Mouse (Mus musculus) subcutaneous adipose tissue, adult 2 months (tissue): ENCODE measurements around the gene H6pd. TPM values are rescaled to one million over a fixed set of nuclear protein-coding genes. Genes with fewer than 3 reads are reported as not detected.

Experiments
- polyA plus RNA-seq: library from polyadenylated mRNA; depleted of rRNA; stranded (reverse); fragments of >200 nt; gene quantifications from 2 replicates; pipeline ENCODE4 v1.2.3, GENCODE M21; 2012; ENCODE audit warnings: low replicate concordance; rRNA removed

The H6pd gene
- 109 and 208 TPM in 2 replicates for polyA plus RNA-seq

GRCm38 (mm10) chr4:150008853-150009586, at the start of gene H6pd:
H6pd (minus strand) TSS chr4:150009023.

GRCm38 (mm10) chr4:149954893-149955439, 53.9 kb downstream of the H6pd start, which contains the start of gene Spsb1:
Spsb1 (minus strand) TSS chr4:149955043.

Other genes starting within 250 kb of the H6pd start
- gene Slc25a33, start 234.7 kb downstream of the H6pd start, polyA plus RNA-seq, result 12.1 and 16.5 TPM in 2 replicates
- 28.5 and 35.5 TPM in 2 replicates for gene Spsb1, start 54.0 kb downstream of the H6pd start, polyA plus RNA-seq
- gene Gpr157, start 78.3 kb upstream of the H6pd start, polyA plus RNA-seq, result 3.2 and 3.3 TPM in 2 replicates
- 29.8 and 31.5 TPM in 2 replicates for gene Slc2a5, start 110.3 kb upstream of the H6pd start, polyA plus RNA-seq
- gene Slc2a7, start 139.9 kb upstream of the H6pd start, polyA plus RNA-seq, result not detected in 2 replicates
- not detected in 2 replicates for gene Car6, start 192.3 kb upstream of the H6pd start, polyA plus RNA-seq
- 449 and 1,166 TPM in 2 replicates for gene Eno1, start 227.7 kb upstream of the H6pd start, polyA plus RNA-seq